Mouse (Mus musculus): ENCODE measurements at regions not wholly inside any gene's neighbourhood (a gene's known extent, or its start where the extent isn't known, plus 50 kb on each side); places are given as distances from the start of the nearest gene placed in this dataset.

DNA sequence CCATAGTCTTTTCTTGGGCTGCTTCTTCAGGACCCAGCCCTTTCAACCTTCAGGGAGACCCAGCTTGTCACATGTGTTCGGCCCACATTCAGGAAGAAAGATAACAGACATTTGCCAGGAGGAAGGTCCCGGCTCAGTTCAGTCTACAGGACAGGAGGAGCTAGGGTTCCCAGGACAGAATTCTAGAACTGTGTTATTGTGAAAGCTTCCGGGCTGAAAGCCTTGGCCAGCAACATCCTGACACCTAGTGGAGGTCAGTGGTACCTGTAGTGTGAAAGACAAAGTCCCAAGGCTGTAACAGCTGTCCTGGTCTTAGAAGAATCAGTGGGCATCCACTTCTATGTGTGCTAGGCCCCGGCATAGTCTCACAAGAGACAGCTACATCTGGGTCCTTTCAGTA lies 463.1 kb downstream of the Prdm13 start:
- TF ChIP-seq CTCF (IDR thresholded peaks at IDR 0.05) (peak; percentile 45), POLR2A (IDR thresholded peaks at IDR 0.05; ENCODE audit: insufficient read depth, low read depth, low read length) (no peak), EP300 (IDR thresholded peaks at IDR 0.05; ENCODE audit: insufficient read depth, low read depth, low read length) (no peak)
